Mouse (Mus musculus) kidney, adult 11 months (tissue): ENCODE data around the gene Nmnat1.
"Not testable (repeated sequence)": the region's sequence is repeated elsewhere in the genome, so short reads cannot be mapped to it uniquely, and the experiment has no call there.

Experiments used
- DNase-seq: peaks from one replicate; pipeline ENCODE4 v3.0.0; 2022

Nmnat1 gene

DNA sequence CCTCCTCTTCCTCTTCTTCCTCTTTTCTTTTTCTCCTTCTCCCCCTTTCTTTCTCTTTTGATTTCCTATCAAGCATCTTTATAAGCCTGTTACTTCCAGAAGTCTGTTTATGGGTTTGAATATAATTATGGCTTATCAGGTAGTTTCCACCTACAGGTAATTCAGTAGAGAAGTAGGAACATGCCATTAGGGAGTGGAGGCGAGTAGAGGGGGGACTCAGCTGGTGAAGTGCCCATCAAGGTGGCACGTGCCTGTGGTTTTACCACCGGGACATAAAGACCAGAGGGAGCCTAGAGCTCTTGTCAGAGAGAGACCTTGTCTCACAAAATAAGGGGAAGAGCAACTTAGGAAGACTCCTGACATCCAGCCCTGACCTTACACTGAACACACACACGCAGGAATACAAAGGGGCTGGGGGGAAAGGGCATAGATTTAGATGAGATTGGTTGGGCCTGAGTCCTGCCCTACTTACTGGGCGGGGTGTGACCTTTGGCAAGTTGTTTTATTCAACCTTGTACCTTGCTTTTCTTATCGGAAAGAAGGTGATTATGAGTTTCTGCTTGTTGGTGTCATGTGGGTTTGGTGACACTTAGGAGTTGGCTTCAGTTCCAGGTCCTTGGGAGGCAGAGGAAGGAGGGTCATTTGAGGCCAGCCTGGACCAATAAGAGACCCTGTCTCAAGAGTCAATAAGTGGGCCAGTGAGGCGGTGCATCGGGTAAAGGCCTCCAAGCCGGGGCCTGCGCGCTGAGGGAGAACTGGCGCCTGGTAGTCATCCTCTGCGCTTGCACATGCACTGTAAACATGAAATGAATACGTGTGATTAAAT, 4.6 kb upstream of the Nmnat1 start:
- DNase-seq = no peak

DNA sequence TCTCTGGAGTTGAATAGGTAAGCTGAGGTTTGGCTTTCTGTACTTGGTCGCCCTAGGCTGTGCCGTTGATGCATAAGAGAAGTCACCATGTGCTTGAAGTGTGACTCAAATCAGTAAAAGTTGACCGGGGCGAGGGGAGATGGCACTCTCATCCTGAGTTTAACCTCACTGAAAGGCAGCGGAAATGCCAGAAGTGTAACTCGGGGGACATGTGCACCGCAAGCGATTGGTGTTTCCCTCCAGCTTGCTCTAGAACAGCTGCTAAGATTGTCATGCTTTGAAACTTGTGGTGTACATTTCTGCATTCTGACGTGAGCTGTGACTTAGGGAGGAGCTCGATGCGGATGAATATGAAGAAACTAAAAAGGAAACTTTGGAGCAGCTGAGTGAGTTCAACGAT, 2.7 kb upstream of the Nmnat1 start:
- DNase-seq = no peak

DNA sequence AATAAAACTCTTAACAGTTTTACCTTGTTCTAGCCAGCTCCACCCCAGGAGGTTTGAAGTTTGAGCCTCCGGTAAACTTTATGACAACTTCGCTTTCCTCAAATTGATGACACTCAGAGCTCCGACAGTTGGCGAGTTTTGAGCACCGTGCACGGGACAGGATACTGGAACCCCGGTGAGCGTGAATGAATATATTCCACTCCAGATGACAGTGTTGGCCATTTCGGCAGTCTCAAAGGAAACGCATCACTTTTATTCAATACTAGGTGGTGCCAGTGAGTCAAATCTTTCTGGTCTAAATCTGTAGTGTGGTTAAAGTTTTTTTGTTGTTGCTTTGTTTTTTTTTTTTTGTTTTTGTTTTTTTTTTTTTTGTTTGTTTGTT, 814 bp upstream of the Nmnat1 start:
- DNase-seq = peak; percentile 12

DNA sequence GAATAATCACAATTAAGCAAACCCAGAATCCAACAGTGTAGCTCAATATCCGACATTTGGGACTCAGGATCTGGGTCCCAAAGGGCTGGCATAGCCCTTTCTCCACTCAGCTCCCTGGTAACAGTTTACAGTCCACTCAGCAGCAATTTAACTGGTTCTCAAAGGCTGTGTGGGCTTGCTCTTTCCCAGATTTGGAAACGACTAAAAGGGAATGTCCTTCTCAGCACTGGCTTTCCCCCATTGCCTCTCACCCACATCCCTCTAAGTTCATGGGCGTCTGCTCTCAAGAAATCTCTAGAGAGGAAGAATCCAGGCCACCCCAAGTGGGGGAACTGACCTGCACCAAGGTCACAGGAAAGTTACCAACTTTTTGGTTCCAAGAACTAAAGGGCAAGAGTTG, 436 bp downstream of the Nmnat1 start:
- no peak for DNase-seq

DNA sequence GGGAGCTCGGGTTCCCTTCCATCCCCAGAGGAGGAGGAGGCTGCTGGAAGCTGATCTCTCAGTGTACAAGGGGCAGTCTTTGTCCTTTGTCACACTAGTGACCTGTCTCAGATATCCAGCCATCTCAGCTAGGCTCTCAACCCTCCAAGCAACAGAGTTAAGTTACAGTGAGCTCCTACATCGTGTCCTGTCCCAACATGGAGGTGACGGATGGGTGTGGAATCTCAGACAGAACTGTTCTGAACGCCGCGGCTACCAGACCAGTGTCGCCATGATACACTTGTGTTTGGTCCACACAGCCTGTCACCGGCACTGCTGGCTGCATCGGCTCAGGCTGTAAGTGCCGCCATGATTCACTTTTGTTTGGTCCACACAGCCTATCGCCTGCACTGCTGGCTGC, 7.9 kb downstream of the Nmnat1 start, which contains the start of gene Tmem274:
Gene Tmem274, plus strand, starts transcription at position 301 of the 400 bp plus-strand sequence.
- DNase-seq = no peak

DNA sequence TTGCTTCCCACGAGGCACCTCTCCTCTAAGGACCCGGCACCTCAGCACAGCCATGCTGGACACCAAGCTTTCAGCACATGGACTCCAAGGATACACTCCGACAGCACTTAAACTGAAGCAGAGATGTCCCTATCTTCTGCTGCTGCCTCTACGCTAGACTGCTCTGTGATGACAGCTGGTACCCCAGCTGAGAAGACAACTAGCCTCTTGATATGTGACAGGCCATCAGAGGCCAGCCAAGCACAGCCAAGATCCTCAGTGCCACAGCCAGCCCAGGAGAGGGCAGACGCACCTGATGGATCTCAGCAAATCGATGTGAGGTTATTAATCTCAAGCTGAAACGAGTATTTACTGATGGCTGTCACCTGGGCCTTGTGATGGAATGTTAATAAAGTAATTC, 9.9 kb downstream of the Nmnat1 start:
- no peak for DNase-seq

DNA sequence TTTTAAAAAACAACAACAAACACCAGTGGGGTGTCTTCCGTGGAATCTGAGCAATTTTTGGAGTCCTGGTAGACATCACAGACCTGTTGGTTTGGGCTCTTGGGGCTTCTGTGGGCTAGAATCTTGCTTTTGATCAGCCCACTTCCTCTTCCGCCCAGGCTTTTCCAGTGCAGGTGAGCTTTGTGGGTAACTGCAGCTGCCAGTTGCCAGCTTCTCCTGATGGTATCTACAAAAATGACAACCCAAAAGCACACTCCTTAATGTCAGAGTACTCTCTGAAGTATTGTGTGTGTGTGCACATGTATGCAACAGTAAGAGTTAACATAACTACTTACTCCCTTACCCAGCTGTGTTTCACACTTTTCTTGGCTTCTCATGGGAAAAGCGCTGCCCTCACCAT, 15.4 kb downstream of the Nmnat1 start:
- no peak for DNase-seq

DNA sequence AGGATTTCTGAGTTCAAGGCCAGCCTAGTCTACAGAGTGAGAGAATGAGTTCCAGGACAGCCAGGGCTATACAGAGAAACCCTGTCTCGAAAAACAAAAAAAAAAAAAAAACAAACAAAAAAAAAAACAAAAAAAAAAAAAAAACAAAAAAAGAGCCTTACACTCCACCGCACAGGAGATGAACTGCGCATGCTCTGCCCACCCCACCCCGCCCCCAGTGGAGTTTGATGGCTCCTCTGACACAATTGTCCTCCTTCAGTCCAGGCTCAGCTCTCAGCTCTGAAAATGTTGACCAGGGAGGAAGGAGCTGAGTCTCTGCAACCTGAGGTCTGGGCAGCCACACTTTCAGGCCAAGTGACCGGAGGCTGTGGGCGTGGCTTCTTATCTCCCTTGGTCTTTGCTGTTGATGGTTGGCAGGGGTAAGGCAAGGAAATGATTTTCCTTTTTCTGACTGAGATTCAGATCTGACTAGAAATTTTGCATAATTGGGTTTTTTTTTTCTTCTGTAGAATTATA, 21.5 kb downstream of the Nmnat1 start:
- DNase-seq = no peak

DNA sequence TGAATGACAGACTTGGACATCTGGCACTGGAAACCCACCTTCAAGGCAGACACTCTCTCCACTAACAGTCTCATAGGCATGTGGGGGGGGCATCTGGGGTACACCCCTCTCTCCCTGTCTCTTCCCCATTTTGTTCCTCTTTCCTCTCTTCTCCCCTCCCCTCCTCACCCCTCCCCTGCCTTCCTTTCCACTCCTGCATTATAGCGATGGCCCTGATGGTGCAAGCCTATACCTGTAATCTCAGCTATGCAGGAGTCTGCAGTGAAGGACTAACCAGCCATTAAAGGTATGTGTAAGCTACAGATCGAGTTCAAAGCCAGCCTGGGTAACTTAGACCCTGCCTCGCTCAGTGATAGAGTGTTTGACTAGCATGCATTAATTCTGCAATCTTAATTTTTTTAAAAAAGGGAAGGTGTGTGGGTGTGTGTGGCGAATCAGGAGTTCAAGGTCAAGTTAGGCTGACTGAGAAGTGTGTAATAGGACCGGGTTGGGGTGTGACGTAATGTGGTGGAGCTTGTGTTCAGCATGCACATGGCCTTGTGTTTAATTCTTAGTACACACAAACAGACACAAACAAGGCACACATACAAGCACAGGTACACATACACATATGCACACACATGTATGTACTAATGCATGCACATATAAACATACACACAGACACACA, 22.6 kb downstream of the Nmnat1 start:
- DNase-seq = no peak

DNA sequence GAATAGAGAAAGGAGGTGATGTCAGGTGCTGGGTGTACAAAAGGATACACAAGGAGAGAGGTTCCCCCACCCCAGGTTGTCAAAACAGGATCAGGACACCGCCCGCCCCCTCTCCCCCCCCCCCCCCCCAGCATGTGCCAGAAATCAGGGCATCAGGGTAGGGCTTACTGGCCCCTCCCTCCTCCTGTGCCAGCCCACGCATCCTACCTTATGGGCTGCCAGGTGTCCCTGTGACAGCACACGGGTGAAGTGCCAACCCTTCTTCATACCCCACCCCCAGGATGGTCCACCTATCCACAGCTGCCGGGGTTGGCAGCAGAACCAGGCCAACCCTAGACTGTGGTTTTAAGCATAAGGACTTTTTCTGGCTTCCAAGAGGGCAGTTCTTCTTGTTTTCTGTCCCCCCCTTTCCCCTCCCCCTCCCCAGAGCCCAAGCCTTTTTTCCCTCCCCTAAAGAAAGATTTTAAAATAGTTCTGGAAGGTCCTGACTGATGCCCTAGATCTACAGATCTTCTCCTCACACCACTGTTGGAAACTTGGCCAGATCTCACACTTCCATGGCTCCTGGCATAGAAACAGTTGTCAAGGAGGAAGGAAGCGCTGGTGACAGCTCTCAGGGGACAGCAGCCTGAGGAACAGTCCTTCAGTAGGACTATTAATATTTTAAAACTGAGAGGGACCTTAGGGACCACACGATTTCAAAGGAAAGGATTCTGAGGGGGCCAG, 23.3 kb downstream of the Nmnat1 start:
- DNase-seq = no peak

DNA sequence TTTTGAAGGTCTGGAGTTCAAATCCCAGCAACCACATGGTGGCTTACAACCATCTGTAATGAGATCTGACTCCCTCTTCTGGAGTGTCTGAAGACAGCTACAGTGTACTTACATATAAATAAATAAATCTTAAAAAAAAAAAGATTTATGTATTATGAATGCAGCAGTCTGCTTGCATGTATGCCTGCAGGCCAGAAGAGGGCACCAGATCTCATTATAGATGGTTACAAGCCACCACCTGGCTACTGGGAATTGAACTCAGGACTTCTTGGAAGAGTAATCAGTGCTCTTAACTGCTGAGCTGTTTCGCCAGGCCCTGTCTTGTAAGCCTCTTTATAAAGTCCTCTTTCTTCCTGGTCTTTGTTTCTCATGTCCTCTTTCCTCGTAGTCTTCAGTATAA, 24.5 kb downstream of the Nmnat1 start:
- DNase-seq = not testable (repeated sequence)

DNA sequence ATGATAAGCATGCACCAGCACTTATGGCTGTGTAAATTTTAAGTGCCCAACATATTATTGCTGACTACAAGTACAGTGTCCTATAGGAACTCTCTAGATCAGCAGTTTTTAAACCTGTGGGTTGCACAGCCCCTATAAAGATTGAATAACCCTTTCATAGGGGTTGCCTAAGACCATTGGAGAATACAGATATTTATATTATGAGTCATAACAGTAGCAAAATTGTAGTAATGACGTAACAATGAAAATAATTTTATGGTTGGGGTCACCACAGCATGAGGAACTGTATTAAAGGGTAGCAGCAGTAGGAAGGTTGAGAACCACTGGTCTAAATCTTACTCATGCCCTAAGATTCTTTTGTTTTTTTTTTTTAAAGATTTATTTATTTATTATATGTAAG, 25.6 kb downstream of the Nmnat1 start:
- no peak for DNase-seq

DNA sequence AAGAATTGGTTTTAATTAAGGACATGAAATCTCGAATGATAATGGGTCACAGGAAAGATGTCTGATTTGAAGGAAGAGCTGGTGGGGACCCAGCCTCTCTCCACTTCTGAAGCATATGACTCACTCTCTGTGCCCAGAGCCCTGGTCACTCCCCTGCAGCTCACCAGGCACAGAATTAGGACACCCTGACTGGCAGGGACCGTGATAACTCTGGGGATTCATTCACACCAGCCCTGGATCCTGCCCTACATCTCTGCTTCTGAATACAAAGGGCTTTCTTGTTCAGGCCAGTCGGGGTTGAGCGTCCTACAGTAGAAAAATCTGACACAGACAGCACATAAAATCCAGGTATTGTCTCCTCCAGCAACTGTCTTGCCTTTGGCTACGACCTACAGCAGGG, 26.5 kb downstream of the Nmnat1 start:
- DNase-seq = no peak

DNA sequence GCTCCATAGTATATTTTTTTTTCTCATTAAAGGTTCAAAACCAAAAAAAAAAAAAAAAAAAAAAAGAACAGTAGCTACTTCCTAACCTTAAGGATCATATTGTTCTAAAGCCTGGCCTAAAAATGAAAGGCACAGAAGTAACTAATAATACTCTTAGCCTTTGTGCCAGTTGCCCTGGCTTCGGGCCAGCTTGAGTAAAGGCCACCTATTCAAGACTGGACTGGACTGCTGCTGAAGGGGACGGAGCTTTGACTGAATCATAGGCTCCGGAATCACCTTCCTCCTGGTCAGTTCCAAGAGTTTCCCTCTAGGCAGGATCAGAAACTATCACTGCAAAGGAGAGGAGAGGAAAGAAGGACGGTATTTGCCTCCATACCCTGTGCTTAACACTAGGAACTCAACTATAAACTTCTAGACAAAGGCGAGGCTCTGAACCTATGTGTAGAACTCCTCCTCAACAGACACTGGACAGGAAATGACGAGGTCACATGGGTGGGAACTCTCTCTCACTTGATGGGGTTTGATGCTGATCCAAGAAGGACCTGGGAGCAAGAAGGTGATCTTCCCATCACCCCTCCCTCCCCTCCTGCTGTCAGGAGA, 27.1 kb downstream of the Nmnat1 start:
- peak; percentile 47 for DNase-seq

DNA sequence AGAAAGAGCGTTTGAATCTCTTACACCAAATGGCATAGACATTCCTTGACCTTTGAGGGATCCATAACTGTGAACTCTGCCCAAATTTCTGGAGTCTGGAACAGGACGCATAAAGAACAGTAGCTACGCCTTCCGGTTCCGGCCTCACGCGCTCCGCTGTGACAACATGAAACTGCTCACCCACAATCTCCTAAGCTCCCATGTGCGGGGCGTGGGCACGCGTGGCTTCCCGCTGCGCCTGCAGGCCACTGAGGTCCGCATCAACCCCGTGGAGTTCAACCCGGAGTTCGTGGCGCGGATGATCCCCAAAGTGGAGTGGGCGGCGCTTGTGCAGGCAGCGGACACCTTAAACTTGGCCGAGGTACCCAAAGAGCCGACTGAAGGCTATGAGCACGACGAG, 27.8 kb downstream of the Nmnat1 start:
- not testable (repeated sequence) for DNase-seq

DNA sequence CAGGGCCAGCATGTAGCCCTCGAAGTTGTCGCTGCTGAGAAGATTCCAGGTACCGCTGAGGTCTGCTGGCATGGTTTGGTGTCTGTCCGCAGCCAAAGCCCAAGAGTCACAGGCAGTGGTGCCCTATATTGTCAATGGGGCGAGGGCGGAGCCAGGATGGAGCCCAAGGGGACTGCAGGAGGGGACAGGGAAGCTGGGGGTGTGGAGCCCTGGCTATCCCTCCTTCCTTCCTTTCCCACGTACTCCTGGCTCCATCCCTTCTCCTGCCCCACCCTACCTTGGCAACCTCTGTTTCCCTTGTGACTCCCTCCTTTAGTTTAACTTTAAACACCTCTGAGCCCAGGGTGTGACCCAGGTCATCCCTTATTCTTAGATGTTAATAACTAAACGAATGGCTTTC, 30.1 kb downstream of the Nmnat1 start, which contains the start of gene Rbp7:
Gene Rbp7, minus strand, starts transcription at position 100 of the 400 bp plus-strand sequence.
- DNase-seq = no peak

DNA sequence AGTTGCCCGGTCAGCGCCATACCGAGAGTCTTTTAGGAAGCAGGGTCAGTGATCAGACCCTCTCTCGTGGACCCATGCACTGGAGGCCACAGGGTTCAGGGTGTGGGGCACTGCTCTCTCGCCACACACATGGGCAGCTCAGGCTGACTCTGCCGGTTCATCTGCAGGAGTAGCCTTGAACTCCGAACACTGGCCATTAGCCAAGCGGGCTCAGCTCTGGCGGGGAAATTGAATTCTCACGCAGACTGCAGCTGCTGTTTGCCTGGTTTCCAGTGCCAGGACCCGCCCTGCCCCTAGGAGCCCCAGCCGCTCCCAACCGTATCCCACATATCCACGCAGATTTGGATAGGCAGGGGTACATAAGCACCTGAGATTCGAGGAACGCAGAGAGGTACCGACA, 30.7 kb downstream of the Nmnat1 start:
- DNase-seq = no peak

DNA sequence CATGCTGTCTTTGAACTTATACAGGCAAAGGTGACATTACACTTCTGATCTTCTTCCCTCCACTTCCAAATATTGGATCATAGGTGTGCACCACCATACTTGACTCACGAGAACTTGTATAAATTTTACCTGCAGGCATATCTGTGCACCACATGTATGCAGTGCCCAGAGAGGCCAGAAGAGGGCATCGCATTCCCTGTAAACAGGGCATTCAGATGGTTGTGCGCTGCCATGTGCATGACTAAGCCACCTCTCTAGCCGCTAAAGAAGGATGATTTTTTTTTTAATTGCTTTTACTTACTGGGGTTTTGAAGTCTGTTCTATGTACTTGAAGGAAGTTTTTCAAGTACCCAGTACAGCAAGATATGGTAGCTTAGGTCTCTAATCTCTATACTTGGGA, 31.3 kb downstream of the Nmnat1 start:
- DNase-seq = no peak

DNA sequence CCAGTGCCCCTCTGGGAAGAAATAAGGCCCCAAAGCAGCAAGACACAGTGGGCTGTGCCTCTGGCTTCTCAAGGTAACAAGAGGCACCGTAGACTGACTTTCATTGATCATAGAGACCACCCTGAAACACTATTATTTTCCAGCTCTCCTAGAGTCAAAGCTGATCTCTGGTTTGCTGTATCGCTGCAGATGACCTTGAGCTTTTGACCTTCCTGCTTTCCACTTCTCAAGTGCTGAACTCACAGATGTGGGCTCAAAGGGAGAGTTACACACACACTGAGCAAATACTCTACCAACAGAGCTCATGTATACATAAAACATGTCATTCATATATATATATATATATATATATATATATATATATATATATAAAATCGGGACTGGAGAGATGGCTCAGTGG, 34.4 kb downstream of the Nmnat1 start:
- no peak for DNase-seq

DNA sequence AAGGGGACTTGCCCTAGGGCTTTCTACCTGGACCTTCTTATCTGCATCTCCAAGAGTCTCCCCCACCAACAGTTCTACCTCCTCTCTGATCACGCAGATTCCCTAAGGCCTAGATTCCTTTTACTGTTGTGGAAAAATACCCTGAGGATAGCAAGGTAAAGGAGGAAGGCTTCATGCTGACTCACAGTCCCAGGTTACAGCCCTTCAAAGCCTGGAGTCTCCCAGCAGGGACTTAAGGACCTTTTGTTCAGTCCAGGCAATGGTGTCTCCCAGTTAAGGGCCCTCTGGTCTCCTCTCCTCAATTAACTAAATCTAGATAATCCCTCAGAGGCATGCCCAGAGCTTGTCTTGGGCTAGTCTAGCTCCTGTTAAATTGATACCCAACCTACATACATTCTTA, 38.7 kb downstream of the Nmnat1 start:
- no peak for DNase-seq

DNA sequence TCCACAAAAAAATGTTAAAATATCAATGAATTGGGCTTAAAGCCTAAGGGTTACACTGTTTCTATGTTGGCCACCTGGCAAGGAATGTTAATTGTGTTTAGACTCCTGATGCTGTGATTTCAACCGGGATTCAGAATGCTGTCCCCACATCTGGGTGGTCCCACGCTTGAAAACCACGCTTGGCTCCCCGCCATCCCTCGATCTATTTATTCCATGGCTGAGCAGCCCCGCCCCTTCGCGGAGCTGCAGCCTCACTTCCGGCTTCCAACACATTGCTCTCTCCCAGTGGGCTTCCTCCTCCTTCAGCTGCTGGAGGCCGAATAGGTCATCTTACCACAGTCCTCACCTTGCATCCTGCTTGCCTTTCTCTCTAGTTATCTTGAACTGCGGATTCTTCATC, 39.1 kb downstream of the Nmnat1 start:
- DNase-seq = no peak

DNA sequence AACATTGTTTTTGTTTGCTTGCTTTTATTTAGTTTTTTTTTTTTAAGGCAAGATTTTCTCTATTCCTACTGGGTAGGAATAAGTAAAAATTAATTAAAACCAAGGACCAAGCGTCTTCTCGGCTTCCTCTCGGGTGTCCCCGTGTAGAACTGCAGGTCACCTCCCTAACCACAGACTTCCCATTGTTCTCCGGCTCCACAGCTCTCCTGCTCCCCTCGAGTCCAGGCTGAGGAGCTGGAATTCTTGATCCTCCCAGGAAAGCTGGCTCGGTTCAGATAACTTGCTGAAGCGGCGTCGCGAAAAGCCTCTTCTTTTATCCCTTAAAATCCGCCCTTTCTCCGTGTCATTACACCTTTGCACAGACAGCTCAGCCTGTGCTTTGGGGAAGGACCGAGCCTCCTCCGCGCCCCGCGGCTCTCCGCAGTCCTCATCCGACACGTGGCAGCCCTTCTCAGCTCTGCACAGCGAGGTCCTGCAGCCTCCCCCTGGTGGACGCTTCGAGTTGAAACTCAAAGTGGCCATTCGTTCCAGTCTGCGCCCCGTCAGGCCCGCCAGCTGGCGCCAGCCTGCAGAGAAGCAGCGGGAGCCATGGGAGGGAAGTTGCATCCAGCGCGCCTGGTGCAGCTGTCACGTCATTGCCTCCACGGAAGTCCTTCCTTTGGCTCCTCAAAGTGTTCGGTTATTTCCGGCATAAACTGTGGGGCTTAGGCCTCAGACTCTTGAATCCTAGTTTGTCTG, 39.9 kb downstream of the Nmnat1 start:
- DNase-seq = peak; percentile 88
